Mouse (Mus musculus): Measurements from ENCODE around the gene Gsn.

Gene Gsn

GRCm38 (mm10) chr2:35325930-35326329 is 69.8 kb downstream of the Gsn start:
- no peak for DNase-seq (ENCODE audit: low read depth, low spot score)

DNA sequence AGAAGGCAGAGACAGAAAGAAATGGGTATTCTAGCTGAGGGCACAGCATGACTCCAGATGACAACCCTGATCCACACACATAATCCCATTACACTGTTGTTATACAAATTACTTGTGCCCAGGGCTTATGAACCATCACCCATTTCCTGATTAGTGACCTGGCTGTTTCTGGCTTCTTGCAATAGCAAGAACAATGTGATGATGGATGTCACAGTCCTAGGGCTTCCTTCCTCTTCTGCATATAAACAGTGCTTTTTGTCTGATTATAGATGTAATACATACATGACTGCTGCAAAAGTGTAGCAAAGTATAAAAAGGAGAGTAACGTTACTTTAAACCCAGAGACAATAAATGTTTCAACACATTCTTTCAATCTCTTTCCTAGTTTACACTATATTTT is 70.8 kb downstream of the Gsn start:
- DNase-seq (ENCODE audit: low read depth, low spot score), result no peak

- DNase-seq (ENCODE audit: low read depth, low spot score), result no peak
Observed at GRCm38 (mm10) chr2:35327583-35327982, 71.4 kb downstream of the Gsn start.

- no peak for DNase-seq (ENCODE audit: low read depth, low spot score)
Observed at GRCm38 (mm10) chr2:35328064-35328792, 72.0 kb downstream of the Gsn start.

GRCm38 (mm10) chr2:35329061-35329460 is 72.9 kb downstream of the Gsn start:
- no peak for DNase-seq (ENCODE audit: low read depth, low spot score)

DNA sequence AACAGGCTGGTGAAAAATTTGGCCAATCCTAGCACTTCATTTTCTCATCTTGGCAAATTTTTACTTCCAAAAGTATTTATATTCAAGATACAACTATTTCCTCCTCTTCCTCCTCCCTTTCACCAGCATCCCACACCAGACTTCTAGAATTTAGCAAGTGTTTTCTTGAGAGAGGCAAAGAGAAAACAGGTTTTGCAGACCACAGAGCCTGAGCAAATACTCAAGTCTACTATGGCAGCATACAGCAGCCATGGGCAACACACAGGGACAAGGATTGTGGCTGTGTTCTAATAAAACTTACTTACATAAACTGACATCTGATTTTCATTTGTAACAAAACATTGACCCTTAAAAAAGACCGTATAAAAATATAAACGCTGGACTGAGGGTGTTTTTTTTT is 75.0 kb downstream of the Gsn start:
- DNase-seq (ENCODE audit: low read depth, low spot score), result no peak

DNA sequence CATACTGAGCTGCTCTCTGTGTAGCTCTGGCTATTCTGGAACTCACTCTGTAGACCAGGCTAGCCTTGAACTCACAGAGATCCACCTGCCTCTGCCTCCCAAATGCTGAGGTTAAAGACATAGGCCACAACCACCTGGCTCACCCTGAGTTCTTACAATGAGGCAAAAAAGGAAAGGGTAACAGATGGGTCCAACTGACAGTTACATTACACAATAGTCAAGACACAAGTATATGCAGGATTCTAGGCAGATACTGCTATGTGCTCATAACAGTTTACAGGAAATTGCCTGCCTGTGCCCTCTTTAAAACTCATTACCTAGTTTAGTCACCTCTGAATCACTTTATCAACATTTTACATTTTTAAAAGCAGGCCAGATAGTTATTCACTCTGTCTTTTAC is 77.5 kb downstream of the Gsn start:
- DNase-seq (ENCODE audit: low read depth, low spot score), result no peak

DNA sequence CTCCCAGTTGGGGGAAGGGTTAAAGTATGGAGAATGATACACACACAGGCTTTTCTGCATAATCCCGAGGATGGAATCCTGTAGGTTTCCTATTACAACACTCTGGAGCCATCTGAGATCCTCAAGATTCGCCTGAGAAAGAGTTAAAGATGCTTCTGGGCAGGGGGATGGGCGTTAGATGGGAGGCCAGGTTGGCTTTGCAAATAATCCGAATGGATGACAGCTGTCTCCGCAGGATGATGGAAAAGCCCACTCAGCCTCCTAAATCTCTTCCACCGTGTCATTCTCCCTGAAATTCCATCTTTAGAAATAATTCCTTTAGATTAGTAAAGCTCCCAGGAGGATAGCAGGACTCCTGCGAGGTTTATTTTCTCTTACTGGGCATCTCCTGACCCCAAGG is 79.4 kb downstream of the Gsn start:
- no peak for DNase-seq (ENCODE audit: low read depth, low spot score)

- peak; percentile 98 for DNase-seq (ENCODE audit: low read depth, low spot score)
Observed at GRCm38 (mm10) chr2:35336388-35337280, 80.5 kb downstream of the Gsn start, which contains the start of gene Stom. Stom (minus strand) TSS chr2:35336976.

DNA sequence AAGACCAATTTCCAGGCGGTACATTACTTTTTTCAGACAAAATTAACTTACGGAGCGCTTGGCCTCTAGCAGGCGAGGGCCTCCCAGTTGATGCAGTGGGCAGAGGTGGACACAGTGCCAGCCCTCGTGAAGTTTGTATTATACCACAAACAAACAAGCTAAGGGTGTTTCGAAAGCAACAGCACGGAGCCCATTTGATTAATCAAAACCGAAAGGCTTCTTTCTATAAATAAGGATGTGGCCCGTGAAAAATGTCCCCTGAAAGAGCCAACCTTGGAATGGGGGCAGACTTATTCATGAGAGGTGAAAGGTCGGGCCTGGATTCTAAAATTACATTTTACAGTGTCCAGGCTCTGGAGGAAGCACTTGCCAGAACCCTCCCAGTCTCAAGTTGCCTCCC is 81.2 kb downstream of the Gsn start:
- DNase-seq (ENCODE audit: low read depth, low spot score), result no peak

GRCm38 (mm10) chr2:35338036-35338435 is 81.9 kb downstream of the Gsn start:
- no peak for DNase-seq (ENCODE audit: low read depth, low spot score)

DNA sequence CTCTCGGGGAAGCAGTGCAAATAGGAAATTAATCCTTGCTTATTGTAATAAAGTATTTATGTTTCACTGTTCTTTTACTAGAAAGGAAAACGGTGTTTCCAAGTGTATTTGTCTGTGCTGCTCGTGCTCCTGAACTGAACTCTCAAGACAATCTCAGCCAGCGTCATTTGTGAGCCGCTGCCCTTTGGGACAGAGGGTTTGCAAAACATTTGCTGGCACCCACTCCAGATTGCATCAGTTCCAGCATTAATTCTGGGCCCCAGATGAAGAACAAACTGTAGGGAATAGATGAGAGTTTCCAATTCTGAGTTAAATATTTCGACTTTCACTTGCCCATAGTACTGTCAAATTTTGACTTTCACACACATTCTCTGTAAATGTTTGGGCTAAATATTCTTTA is 82.5 kb downstream of the Gsn start:
- DNase-seq (ENCODE audit: low read depth, low spot score), result no peak

- no peak for DNase-seq (ENCODE audit: low read depth, low spot score)
Observed at GRCm38 (mm10) chr2:35342605-35343004, 86.4 kb downstream of the Gsn start.

DNA sequence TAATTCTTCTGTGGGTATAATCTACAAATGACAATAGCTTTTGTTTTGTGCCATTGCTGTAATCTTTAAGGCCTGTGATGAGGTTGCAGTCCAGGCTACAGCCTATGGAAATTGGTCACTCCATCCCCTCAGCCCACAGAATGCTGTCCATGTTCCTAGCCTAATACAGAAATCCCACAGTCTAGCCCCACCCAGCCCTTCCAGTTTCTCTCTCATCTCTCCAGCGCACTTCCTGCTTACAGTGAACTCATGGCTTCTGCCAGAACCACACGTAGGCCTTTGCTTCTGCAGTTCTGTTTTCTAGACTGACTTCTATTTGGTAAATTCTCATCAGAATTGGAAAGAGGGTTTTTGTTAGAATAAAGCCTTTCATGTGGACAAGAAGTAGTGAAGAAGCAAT is 89.8 kb downstream of the Gsn start:
- DNase-seq (ENCODE audit: low read depth, low spot score), result no peak

DNA sequence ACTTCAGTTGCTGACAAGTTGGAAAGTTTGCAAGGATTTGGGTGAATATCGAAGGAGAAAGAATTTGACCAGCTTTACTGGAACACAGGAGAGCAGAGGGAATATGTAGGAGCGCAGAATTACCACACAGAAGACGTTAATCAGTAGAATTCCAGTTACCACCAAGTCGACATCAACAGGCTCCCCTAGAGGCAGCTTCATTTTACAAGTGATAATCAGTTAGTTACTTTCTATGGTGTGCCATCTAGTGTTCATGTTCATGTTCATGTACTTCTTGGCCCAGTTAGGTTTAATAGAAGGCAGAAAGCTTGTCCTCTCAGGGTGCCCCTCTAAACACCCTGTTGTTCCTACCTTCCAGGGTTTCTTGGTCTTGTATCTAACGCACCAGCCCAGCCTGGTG is 93.0 kb downstream of the Gsn start:
- no peak for DNase-seq (ENCODE audit: low read depth, low spot score)
